Mouse (Mus musculus): ENCODE measurements around the gene Gns.
"Not testable (repeated sequence)": the region's sequence is repeated elsewhere in the genome, so short reads cannot be mapped to it uniquely, and the experiment has no call there.

Gns gene

GRCm38 (mm10) chr10:121364801-121365564, at the start of gene Gns:
Gene Gns (plus strand): TSS chr10:121365090.
- in situ Hi-C loops (cut with MboI, MseI), result no loop called here

DNA sequence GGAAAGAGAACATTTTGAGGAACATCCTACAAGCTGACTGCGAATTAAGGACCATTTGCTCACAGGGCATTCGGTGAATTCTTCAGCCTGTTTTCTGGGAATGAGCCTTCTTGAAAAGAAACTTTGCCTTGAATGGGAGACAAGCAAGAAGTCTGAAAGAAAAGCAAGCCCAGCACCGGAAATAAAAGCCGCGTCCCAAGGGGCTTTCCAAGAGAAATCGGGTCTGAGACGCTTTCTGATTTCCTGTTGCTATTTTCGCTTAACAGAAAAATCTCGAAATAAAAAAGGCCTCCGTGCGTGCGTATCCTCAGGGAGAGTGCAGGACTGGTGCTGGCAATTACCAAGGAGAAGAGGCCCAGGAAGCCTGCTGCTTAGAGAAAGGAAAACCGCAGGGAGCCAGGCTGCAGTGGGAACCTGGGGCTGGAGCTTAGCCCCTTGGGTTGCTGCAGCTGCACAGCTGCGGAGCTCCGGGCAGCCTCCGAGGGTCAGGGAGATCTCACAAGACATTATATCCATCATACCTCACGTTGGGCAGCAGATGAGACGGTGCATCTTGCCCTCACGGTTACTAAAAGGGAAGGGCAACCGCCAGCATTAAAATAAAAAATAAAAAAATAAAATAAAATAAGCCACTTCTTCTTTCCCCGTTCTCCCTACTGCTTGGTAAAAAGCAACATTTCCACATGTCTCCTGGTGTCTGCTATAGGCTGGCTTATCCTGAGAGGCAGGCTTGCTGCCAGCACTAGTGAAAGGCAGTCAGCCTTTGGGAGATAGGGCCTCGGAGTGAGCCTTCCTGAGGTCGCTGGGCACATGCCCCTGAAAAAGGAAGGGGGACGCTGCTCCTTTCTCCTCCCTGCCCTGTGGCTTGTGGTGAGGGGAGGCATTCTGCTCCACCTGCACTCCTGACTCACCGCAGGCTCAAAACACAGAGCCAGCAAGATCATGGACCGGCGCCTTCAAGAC, 49.3 kb upstream of the Gns start:
- in situ Hi-C loops (cut with MboI, MseI), result no loop called here

GRCm38 (mm10) chr10:121316361-121316760, 48.5 kb upstream of the Gns start:
- in situ Hi-C loops (cut with MboI, MseI), result no loop called here

- in situ Hi-C loops (cut with MboI, MseI), result no loop called here
Measured at GRCm38 (mm10) chr10:121318397-121318950, 46.4 kb upstream of the Gns start.

DNA sequence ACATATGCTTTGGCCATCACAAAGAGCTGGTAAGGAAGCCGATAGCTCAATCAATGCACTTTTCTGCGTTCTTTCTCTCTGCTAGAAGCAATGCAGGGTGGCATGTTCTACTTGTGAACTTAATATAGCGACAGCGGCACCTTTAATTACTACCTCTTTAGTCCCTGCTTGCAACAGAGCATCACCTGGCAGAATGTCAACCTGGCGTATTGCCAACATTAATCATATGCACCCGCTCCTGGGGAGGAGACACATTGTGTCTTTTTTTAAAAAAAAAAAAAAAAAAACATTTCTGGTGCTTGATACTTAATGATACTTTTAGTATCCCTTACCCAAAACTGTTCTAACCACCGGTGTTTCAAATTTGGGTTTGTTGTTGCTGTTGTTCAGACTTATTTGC, 41.4 kb upstream of the Gns start:
- in situ Hi-C loops (cut with MboI, MseI), result no loop called here

GRCm38 (mm10) chr10:121326167-121326566, 38.7 kb upstream of the Gns start:
- in situ Hi-C loops (cut with MboI, MseI), result no loop called here

DNA sequence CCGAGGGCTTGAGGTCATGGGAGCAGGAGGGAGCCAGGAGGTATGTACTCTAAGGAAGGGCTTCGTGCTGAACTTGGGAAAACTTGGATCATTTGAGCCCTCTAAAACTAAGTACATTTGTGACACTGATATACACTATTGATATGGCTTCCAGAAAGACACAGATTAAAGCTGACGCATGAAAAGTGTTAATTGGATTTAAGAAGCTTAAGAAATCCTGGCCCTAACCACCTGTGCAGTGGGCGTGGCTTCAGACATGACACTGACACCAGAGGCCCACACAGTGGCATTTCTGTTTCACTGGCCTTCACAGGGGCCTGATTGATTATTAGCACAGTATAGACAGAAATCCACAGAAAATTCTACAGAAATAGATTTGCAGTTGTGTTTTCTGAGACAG, 35.3 kb upstream of the Gns start:
- in situ Hi-C loops (cut with MboI, MseI), result no loop called here

GRCm38 (mm10) chr10:121330940-121331339, 34.0 kb upstream of the Gns start:
- in situ Hi-C loops (cut with MboI, MseI), result no loop called here

DNA sequence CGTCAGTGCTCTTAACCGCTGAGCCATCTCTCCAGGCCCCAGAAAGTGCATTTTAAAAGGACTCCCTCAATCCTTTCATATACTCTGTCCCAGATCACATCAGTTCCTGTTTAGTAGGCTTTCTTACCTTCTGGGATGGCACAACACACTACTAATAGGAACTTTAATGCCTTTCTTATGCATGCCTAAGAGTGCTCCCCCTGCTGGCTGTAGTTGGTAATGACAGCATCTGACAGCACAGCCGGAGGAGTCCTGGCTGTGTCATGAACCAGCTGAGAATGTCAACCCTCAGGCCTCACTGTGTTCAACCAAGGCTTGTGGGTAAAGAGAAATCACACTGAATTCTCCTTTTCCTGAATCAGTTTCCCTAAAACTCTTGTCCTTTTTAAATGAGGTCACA, 30.3 kb upstream of the Gns start:
- in situ Hi-C loops (cut with MboI, MseI), result no loop called here

GRCm38 (mm10) chr10:121336536-121336935, 28.4 kb upstream of the Gns start:
- in situ Hi-C loops (cut with MboI, MseI), result not testable (repeated sequence)

DNA sequence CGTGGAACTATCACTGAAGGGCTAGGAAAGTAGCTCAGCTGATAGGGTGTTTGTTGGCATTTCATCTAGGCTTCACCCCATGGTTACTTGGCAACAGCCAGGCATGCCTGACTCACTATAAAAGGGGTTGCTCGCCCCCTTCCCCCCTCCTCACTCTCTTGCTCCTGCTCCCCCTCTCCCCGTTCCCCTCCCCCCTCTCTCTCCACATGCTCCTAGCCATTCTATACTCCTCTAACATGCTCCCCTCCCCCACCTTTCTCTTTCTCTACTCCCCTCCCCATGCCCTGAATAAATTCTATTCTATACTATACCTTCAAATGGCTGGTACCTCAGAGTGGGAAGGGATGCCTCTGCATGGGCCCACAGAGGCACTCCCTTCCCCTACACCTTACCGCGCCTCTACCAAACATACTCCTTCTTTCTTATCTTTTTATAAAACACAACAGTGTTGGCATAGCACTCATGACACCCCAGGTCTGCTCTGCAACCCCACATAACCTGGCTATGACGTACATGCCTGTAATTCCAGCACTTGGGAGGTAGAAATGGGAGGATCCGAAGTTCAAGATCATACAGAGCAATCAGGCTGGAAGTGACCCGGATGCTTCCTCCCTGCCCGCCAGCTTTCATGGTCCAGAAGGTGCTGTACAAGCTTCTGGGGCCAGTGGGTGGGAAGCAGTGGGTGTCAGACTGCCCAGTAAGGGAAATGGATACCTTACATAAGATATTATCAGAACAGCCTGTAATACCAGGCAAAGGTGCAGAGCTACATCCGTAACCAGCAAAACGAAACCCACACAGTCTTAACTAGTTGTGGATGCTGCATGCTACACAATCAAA, 23.9 kb upstream of the Gns start:
- in situ Hi-C loops (cut with MboI, MseI), result no loop called here

DNA sequence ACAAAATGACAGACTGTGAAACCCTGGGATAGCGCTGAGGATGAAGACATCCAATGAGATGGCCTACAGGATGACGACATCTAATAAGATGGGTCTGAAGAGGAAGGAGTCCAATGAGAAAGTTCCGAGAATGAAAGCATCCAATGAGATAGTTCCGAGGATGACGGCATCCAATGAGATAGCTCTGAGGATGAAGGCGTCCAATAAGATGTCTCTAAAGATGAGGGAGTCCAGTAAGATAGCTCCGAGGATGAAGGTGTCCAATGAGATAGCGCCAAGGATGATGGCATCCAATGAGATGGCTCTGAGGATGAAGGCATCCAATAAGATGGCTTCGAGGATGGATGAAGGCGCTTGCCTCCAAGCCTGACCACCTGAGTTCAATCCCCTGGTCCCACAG, 22.6 kb upstream of the Gns start:
- in situ Hi-C loops (cut with MboI, MseI), result no loop called here

GRCm38 (mm10) chr10:121343867-121344266, 21.0 kb upstream of the Gns start:
- in situ Hi-C loops (cut with MboI, MseI), result no loop called here

GRCm38 (mm10) chr10:121349244-121349643, 15.6 kb upstream of the Gns start:
- in situ Hi-C loops (cut with MboI, MseI), result no loop called here

DNA sequence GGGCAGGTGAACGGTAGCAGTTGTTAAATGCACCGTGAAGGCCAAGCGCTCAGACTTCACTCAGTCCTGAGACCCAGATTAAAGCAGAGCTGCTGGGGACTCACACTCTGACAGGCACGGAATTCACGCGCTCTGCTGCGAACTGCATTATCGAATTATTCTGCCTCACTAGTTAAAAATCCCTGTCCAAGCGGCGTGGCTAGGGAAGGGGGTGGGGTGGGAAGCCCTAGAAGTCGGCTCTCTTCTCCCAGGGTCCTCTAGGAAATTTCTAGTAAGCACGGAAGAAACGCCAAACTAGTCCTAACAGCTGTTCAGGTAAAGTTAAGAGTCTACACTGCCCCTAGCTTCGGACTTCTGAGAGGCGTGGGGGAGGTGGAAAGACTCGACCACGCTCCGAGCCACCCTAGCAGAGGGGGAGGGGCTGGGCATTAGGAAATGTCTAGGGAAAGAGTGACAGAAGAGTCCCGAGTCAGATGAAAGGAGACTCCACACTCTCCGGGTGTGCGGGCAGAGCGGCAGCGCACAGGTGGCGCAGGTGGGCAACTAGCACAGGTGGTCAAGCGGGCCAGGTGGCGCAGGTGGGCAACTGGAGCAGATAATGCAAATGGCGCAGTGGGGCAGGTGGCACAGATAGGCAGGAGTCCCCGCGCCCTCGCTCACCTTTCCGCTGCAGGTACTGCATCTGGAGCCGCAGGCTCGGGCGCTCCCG, 14.4 kb upstream of the Gns start:
- in situ Hi-C loops (cut with MboI, MseI), result no loop called here

DNA sequence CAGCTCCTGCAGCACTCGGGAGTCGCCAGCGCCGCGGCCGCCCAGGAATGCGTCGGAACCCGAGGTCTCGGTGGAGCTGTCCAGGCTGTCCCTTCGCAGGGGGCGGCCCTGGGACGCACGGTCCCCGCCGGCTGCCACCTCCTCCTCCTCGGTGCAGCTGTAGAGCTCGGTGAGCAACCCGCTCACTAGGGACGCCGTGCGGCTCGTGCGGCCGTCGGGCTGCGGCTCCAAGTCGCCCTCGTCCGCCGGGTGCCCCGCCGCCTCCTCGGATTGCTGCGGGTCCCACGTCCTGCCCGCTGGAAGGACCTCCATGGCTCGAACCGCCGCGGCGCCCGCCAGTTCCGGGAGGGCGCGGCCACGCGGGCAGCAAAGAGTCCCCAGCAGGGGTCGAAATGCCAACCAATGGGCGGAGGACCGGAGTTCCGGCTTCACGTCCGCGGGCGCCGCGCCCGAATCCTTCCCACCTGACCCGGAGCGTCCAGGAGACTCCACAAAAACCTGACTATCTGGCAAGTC, 13.8 kb upstream of the Gns start, which contains the start of gene Tbc1d30:
Gene Tbc1d30, minus strand, starts transcription at position 213 of the 516 bp plus-strand sequence.
- in situ Hi-C loops (cut with MboI, MseI), result no loop called here

- in situ Hi-C loops (cut with MboI, MseI), result no loop called here
Measured at GRCm38 (mm10) chr10:121351692-121352290, 13.1 kb upstream of the Gns start.

DNA sequence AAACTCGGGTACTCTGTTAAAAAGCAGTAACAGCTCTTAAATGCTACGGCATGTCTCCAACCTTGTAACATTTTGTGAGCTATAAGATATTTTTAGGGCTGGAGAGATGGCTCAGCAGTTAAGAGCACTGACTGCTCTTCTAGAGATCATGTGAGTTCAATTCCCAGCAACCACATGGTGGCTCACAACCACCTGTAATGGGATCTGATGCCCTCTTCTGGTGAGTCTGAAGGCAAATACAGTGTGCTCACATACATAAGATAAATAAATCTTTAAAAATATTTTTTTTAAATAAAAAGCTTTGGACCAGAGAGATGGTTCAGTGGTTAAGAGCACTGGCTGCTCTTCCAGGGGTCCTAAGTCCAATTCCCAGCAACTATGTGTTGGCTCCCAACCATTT, 4.5 kb upstream of the Gns start:
- in situ Hi-C loops (cut with MboI, MseI), result no loop called here

DNA sequence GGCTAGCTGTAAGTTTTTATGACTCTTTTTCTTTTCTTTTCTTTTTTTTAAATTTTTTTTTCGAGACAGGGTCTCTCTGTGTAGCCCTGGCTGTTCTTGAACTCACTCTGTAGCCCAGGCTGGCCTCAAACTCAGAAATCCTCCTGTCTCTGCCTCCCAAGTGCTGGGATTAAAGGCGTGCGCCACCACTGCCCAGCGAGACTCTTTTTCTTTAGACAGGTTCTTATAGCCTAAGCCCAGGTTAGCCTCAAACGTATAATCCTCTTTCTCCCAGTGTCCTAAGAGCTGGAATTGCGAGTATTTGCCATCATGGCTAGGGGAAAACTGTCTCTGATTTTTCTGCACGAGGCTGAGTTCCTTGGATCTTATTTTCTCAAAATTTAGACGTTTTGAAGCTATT, 1.7 kb upstream of the Gns start:
- in situ Hi-C loops (cut with MboI, MseI), result no loop called here

DNA sequence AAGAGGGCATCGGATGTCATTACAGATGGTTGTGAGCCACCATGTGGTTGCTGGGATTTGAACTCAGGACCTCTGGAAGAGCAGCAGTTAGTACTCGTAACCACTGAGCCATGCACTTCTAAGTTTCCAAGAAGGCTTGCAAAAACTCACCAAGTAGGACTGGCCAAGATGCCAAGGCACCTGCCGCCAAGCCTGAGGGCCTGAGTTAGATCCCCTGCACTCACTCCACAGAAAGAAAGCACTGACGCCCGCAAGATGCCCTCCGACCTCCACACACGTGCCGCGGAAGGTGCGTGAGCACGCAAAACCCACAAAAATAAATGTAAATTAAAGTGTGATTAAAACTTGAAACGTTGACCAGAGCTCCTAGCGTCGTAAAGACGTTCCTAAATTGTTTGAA, 584 bp upstream of the Gns start:
- in situ Hi-C loops (cut with MboI, MseI), result no loop called here
